Comparison of ENCODE assay signal across 24 mouse cellular contexts in the genomic region with DNA sequence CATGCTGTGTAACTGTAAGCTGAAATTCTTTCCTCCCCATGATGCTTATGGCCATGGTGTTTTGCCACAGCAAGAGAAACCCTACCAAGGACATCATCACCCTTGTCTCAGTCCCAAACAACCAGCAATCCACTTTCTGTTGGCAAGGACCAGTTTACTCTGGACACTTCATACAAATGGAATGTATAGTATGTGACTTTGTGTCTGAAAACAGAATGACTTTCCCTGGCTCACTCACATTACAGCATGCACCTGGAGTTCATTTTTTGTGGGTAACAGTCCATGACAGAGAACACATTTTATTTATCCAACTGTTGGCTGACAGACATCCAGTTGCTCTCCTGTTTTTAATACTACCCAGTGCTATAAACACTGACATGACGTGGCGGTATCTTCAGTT. TPM values are rescaled to one million over a fixed set of nuclear protein-coding genes. Genes with fewer than 3 reads are reported as not detected.
"Had no signal": no experiment of that assay in that cellular context is flagged by ENCODE, and none has a peak within 500 bp of the region (broad histone marks: within the 10 kb centered on the region; RNA-seq: fewer than 3 reads in every experiment).

No protein-coding gene starts in this region.

- H3K9ac ChIP-seq: limb, embryonic 13.5 days; liver, embryonic 12.5 days; liver, embryonic 15.5 days; lung, embryonic 15.5 days; stomach, embryonic 15.5 days had no signal

- H3K27me3 ChIP-seq: limb, embryonic 13.5 days; liver, embryonic 12.5 days; liver, embryonic 15.5 days; lung, embryonic 15.5 days; megakaryocyte, embryonic 14.5 days; stomach, embryonic 15.5 days had no signal

- ATAC-seq: liver, embryonic 12.5 days had no signal

- H3K4me3 ChIP-seq: layer of hippocampus, adult 2 months; limb, embryonic 10.5 days; limb, embryonic 13.5 days; liver, embryonic 12.5 days; liver, embryonic 15.5 days; lung, embryonic 15.5 days; megakaryocyte, embryonic 14.5 days; stomach, embryonic 15.5 days had no signal

- H3K9me3 ChIP-seq: limb, embryonic 10.5 days; limb, embryonic 13.5 days; liver, embryonic 12.5 days; liver, embryonic 15.5 days; lung, embryonic 15.5 days; megakaryocyte, embryonic 14.5 days; stomach, embryonic 15.5 days had no signal

- DNase-seq: kidney, adult 18-20 months; kidney, postnatal 25 days; layer of hippocampus, adult 9-11 months; liver; lung, adult 18-20 months; lung, postnatal 10 days; lung, postnatal 36 days; midbrain, embryonic 14.5 days; right cerebral cortex, adult 18-20 months; right cerebral cortex, postnatal 25 days; spleen, adult 18-20 months; thymus, postnatal 36 days had no signal

- H3K27ac ChIP-seq: layer of hippocampus, adult 2 months; limb, embryonic 10.5 days; limb, embryonic 13.5 days; liver, embryonic 12.5 days; liver, embryonic 15.5 days; lung, embryonic 15.5 days; stomach, embryonic 15.5 days had no signal

- H3K4me2 ChIP-seq: limb, embryonic 13.5 days; liver, embryonic 12.5 days; liver, embryonic 15.5 days; lung, embryonic 15.5 days; midbrain, embryonic 11.5 days; stomach, embryonic 15.5 days had no signal

RNA-seq across cellular contexts. Expression of gene Dyrk4, which starts 11.3 kb away (rescaled TPM):
- total RNA-seq: midbrain, postnatal 0 days had no signal
- polyA plus RNA-seq: kidney, embryonic 16.5 days; limb, embryonic 10.5 days; limb, embryonic 13.5 days; liver, embryonic 12.5 days; liver, embryonic 15.5 days; midbrain, embryonic 14.5 days; neural tube, embryonic 14.5 days; stomach, embryonic 15.5 days had no signal
